ENCODE assay signal across 26 mouse cellular contexts in the genomic region with DNA sequence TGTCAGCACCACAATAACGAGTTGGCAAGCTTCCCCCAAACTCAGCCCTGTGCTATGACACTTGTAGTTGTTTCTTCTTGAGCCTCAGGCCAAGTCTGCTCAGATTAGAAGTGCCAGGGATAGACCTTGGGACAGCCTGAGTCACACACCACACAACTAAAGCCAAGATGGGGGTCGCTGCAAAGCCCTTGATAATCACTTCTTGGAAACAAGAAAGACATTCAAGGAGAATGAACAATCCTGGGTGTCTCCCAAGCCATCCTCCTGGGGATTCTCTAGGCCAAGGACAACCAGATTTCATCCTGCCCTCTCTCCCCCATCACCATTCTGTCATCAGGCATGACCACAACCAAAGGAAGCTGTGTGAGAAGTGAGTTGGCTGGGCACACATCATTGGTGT. TPM values are rescaled to one million over a fixed set of nuclear protein-coding genes. Genes with fewer than 3 reads are reported as not detected.
DNase-seq lines count a peak whose midpoint lies in the region; ATAC-seq and TF ChIP-seq lines count a peak whose summit lies in the region.
"Had no signal": no experiment of that assay in that cellular context is flagged by ENCODE, and none has a peak within 500 bp of the region (broad histone marks: within the 10 kb centered on the region; RNA-seq: fewer than 3 reads in every experiment).

No protein-coding gene starts in this region.

- H3K9ac ChIP-seq in midbrain, postnatal 0 days (replicated peaks; ENCODE audit: low read length, poor library complexity, severe bottlenecking): no peak overlapping the region
- no peak overlapping the region for H3K9ac ChIP-seq in midbrain, embryonic 14.5 days (replicated peaks; ENCODE audit: low read length)
- H3K9ac ChIP-seq in forebrain, embryonic 12.5 days: no peak overlapping the region
- no peak overlapping the region for H3K9ac ChIP-seq in forebrain, embryonic 15.5 days (replicated peaks)
- H3K9ac ChIP-seq: hindbrain, embryonic 12.5 days; kidney, embryonic 15.5 days; liver, postnatal 0 days; midbrain, embryonic 15.5 days; neural tube, embryonic 15.5 days; stomach, embryonic 15.5 days had no signal

- no peaks in the 10 kb centered on the region for H3K4me1 ChIP-seq in midbrain, postnatal 0 days (ENCODE audit: insufficient read depth, low read length)
- H3K4me1 ChIP-seq in midbrain, embryonic 14.5 days (ENCODE audit: control insufficient read depth, insufficient read depth, low read length): no peaks in the 10 kb centered on the region
- no peaks in the 10 kb centered on the region for H3K4me1 ChIP-seq in forebrain, embryonic 12.5 days
- H3K4me1 ChIP-seq in forebrain, embryonic 15.5 days: no peaks in the 10 kb centered on the region
- H3K4me1 ChIP-seq: hindbrain, embryonic 12.5 days; kidney, embryonic 15.5 days; limb, embryonic 10.5 days; megakaryocyte, embryonic 14.5 days; midbrain, embryonic 15.5 days; neural tube, embryonic 15.5 days; stomach, embryonic 15.5 days had no signal

- TF ChIP-seq CTCF in gastrocnemius, adult 2 months (IDR thresholded peaks at IDR 0.05): no peak
- TF ChIP-seq CTCF in midbrain, postnatal 0 days (IDR thresholded peaks at IDR 0.05): no peak

- no peaks in the 10 kb centered on the region for H3K9me3 ChIP-seq in midbrain, postnatal 0 days (ENCODE audit: low read length)
- no peaks in the 10 kb centered on the region for H3K9me3 ChIP-seq in midbrain, embryonic 14.5 days (ENCODE audit: control insufficient read depth, low read length)
- no peaks in the 10 kb centered on the region for H3K9me3 ChIP-seq in forebrain, embryonic 12.5 days
- no peaks in the 10 kb centered on the region for H3K9me3 ChIP-seq in forebrain, embryonic 15.5 days
- H3K9me3 ChIP-seq: hindbrain, embryonic 12.5 days; kidney, embryonic 15.5 days; limb, embryonic 10.5 days; megakaryocyte, embryonic 14.5 days; midbrain, embryonic 15.5 days; neural tube, embryonic 15.5 days; stomach, embryonic 15.5 days had no signal

- 77% methylated on average over 2 of the region's 2 CpGs for WGBS in midbrain, postnatal 0 days
- 74% methylated on average over 2 of the region's 2 CpGs for WGBS in midbrain, embryonic 14.5 days
- 63% methylated on average over 2 of the region's 2 CpGs for WGBS in forebrain, embryonic 12.5 days
- WGBS in forebrain, embryonic 15.5 days: 72% methylated on average over 2 of the region's 2 CpGs

- H3K4me3 ChIP-seq in gastrocnemius, adult 2 months: no peak overlapping the region
- no peak overlapping the region for H3K4me3 ChIP-seq in midbrain, postnatal 0 days (ENCODE audit: low read depth, low read length)
- H3K4me3 ChIP-seq in midbrain, embryonic 14.5 days (replicated peaks; ENCODE audit: low read depth, low read length): no peak overlapping the region
- no peak overlapping the region for H3K4me3 ChIP-seq in forebrain, embryonic 12.5 days (replicated peaks)
- H3K4me3 ChIP-seq in forebrain, embryonic 15.5 days: no peak overlapping the region
- H3K4me3 ChIP-seq: hindbrain, embryonic 12.5 days; kidney, embryonic 15.5 days; limb, embryonic 10.5 days; megakaryocyte, embryonic 14.5 days; midbrain, embryonic 15.5 days; neural tube, embryonic 15.5 days; stomach, embryonic 15.5 days had no signal

- ATAC-seq in midbrain, postnatal 0 days (ENCODE audit: low FRiP score): no peak
- no peak for ATAC-seq in midbrain, embryonic 14.5 days (ENCODE audit: low FRiP score, low TSS enrichment)
- ATAC-seq in forebrain, embryonic 12.5 days (ENCODE audit: low FRiP score): no peak
- no peak for ATAC-seq in forebrain, embryonic 15.5 days (replicated peaks)
- no peak for ATAC-seq in inflammation-experienced regulatory T-cells, adult 6 months
- ATAC-seq: forebrain, embryonic 14.5 days; liver, postnatal 0 days; midbrain, embryonic 15.5 days had no signal

- intact Hi-C loops in gastrocnemius, adult 2 months (cut with DNase I): no loop called here

- DNase-seq in gastrocnemius, adult 2 months: peak; percentile 32
- DNase-seq in gastrocnemius, postnatal 10 days: no peak
- DNase-seq in midbrain, postnatal 0 days (ENCODE audit: low spot score): peak; percentile 20
- DNase-seq in midbrain, embryonic 14.5 days: no peak
- peak; percentile 13 for DNase-seq in adrenal gland, postnatal 25 days
- DNase-seq: B cell, adult 2 months; cerebellum, adult 2 months; kidney, postnatal 4 days; liver, postnatal 0 days; lung, postnatal 10 days; right cerebral cortex, postnatal 25 days; thymus, adult 18-20 months; thymus, postnatal 4 days had no signal

- H3K4me2 ChIP-seq in midbrain, postnatal 0 days (ENCODE audit: low read depth, low read length, poor library complexity, severe bottlenecking): no peak overlapping the region
- no peak overlapping the region for H3K4me2 ChIP-seq in midbrain, embryonic 14.5 days (ENCODE audit: low read length)
- H3K4me2 ChIP-seq in forebrain, embryonic 12.5 days: no peak overlapping the region
- H3K4me2 ChIP-seq in forebrain, embryonic 15.5 days (replicated peaks): no peak overlapping the region
- H3K4me2 ChIP-seq: hindbrain, embryonic 12.5 days; kidney, embryonic 15.5 days; midbrain, embryonic 15.5 days; neural tube, embryonic 15.5 days; stomach, embryonic 15.5 days had no signal

- no peaks in the 10 kb centered on the region for H3K36me3 ChIP-seq in midbrain, postnatal 0 days (ENCODE audit: insufficient read depth, low read length)
- H3K36me3 ChIP-seq in midbrain, embryonic 14.5 days (ENCODE audit: control insufficient read depth, insufficient read depth, low read length): no peaks in the 10 kb centered on the region
- H3K36me3 ChIP-seq in forebrain, embryonic 12.5 days (replicated peaks): no peaks in the 10 kb centered on the region
- H3K36me3 ChIP-seq in forebrain, embryonic 15.5 days: no peaks in the 10 kb centered on the region
- H3K36me3 ChIP-seq: hindbrain, embryonic 12.5 days; kidney, embryonic 15.5 days; limb, embryonic 10.5 days; midbrain, embryonic 15.5 days; neural tube, embryonic 15.5 days; stomach, embryonic 15.5 days had no signal

- no peaks in the 10 kb centered on the region for H3K27me3 ChIP-seq in midbrain, postnatal 0 days (ENCODE audit: insufficient read depth, low read length)
- no peaks in the 10 kb centered on the region for H3K27me3 ChIP-seq in midbrain, embryonic 14.5 days (ENCODE audit: control insufficient read depth, insufficient read depth, low read length)
- no peaks in the 10 kb centered on the region for H3K27me3 ChIP-seq in forebrain, embryonic 12.5 days
- H3K27me3 ChIP-seq in forebrain, embryonic 15.5 days: no peaks in the 10 kb centered on the region
- H3K27me3 ChIP-seq: hindbrain, embryonic 12.5 days; kidney, embryonic 15.5 days; midbrain, embryonic 15.5 days; neural tube, embryonic 15.5 days; stomach, embryonic 15.5 days had no signal

- H3K27ac ChIP-seq in gastrocnemius, adult 2 months: no peak overlapping the region
- H3K27ac ChIP-seq in midbrain, postnatal 0 days (ENCODE audit: low read depth, low read length): no peak overlapping the region
- H3K27ac ChIP-seq in midbrain, embryonic 14.5 days (replicated peaks; ENCODE audit: low read depth, low read length): no peak overlapping the region
- H3K27ac ChIP-seq in forebrain, embryonic 12.5 days: no peak overlapping the region
- no peak overlapping the region for H3K27ac ChIP-seq in forebrain, embryonic 15.5 days (replicated peaks)
- H3K27ac ChIP-seq: hindbrain, embryonic 12.5 days; kidney, embryonic 15.5 days; limb, embryonic 10.5 days; midbrain, embryonic 15.5 days; neural tube, embryonic 15.5 days; stomach, embryonic 15.5 days had no signal

RNA-seq across cellular contexts. Expression of a gene that starts 25.9 kb away (rescaled TPM):
- 1 to 10 TPM; 1.2 to 7.1 TPM for total RNA-seq in gastrocnemius, adult 2 months (2021)
- 10 to 100 TPM; 19.2 to 19.4 TPM for total RNA-seq in gastrocnemius, postnatal 10 days (2021)
- total RNA-seq in midbrain, postnatal 0 days (2014; rRNA removed): 30.8 and 70.0 TPM in 2 replicates
- 32.8 and 34.1 TPM in 2 replicates for polyA plus RNA-seq in midbrain, postnatal 0 days (2015; fragmentation: Nextera tagmentation; extraction: Ambion mirVana)
- polyA plus RNA-seq in midbrain, embryonic 14.5 days (2014; fragmentation: Nextera tagmentation; extraction: Ambion mirVana): 37.6 and 41.3 TPM in 2 replicates
- total RNA-seq in adrenal gland, postnatal 25 days (2021): 2.5 and 7.1 TPM in 2 replicates
- 84.3 and 105 TPM in 2 replicates for polyA plus RNA-seq in forebrain, embryonic 12.5 days (2016; fragmentation: Nextera tagmentation; extraction: Ambion mirVana)
- 39.4 and 40.1 TPM in 2 replicates for polyA plus RNA-seq in forebrain, embryonic 15.5 days (2015; fragmentation: Nextera tagmentation; extraction: Ambion mirVana)
- polyA plus RNA-seq in inflammation-experienced regulatory T-cells, adult 6 months (2017; shearing (Covaris generic)): 10 to 100 TPM in 1 of 3 experiments, 1 to 10 TPM in 2; 2.0 to 10.9 (median 7.8) TPM
- total RNA-seq: common myeloid progenitor, adult 5-6 weeks; liver, adult 2 months had no signal

Comparison
In these comparisons a context has a peak if more than half of its experiments do, and no peak if none do; other contexts are left out.
1. DNase-seq: peak in gastrocnemius, adult 2 months (single experiment), midbrain, postnatal 0 days (single experiment) and adrenal gland, postnatal 25 days (single experiment); none in gastrocnemius, postnatal 10 days (single experiment) and midbrain, embryonic 14.5 days (single experiment).